Mouse (Mus musculus) ovary, postnatal 14 days (tissue): ENCODE data around the gene Rabgef1.
A peak's percentile ranks its signal among the peaks of the same experiment; 100 is the strongest.

ENCODE experiments used
- DNase-seq: peaks from one replicate; pipeline ENCODE4 v3.0.0; 2022; ENCODE audit warnings: low spot score

Rabgef1 gene

DNA sequence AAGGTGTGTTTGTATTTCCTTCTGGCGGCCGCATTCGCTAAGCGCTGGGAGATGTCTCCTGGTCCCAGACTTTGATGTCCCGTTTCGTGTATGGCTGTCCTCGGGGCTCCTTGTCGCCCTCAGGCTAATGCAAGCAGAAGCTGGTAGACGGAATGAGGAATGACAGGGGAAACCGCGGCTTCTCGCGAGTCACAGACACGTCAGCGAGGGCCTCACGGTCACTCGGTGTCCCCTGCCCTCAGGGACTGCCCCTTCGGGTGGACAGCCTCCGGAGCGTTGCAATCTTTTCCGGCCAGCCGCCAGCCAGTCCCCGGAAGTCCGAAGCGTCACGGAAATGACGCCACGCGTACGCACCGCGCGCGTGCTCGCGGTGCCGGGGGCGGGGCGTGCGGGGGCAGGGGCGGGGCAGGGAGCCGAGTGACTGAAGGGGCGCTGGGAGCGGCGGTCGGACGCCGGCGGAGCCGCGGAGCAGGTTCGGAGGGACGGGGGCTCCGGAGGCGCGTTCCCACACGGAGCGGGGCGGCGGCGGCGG is at the start of gene Rabgef1:
Rabgef1 (plus strand) TSS at position 376 of the 532 bp plus-strand sequence.
- peak; percentile 89 for DNase-seq

DNA sequence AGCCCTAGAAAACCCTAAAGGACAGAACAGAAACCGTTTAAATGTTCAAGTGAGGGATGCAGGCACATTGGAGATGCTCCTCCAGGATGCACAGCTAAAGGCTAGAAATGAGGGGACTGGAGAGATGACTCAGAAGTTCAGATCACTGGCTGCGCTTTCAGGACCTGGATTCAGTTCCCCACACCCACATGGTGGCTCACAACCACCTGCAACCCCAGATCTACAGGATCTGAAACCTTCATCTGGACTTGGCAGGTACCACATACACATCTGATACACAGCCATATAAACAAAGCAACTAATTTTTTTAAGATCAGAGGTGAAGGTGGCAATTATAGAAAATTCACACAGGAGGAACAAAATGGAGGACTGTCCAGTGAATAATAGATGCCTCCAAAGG is 49.2 kb upstream of the Rabgef1 start:
- DNase-seq, result no peak

DNA sequence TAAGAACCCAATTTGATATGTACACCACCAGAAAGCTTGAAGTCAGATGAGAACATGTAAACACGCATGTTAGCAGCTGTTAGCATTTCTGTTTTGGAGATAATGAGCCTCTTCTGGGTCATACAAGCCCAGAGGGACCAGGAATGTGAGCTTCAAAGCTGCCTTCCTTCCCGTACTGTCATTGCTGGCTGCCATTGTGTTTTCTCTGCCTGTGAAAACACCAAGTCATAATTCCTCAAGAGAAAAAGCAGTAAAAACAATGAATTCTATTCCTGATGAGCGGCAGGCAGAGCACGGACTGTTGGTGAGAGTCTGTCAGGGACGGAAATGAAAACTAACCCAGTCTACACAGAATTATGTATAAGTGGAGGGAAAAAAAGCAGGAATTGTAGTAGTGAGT is 47.3 kb upstream of the Rabgef1 start:
- no peak for DNase-seq

DNA sequence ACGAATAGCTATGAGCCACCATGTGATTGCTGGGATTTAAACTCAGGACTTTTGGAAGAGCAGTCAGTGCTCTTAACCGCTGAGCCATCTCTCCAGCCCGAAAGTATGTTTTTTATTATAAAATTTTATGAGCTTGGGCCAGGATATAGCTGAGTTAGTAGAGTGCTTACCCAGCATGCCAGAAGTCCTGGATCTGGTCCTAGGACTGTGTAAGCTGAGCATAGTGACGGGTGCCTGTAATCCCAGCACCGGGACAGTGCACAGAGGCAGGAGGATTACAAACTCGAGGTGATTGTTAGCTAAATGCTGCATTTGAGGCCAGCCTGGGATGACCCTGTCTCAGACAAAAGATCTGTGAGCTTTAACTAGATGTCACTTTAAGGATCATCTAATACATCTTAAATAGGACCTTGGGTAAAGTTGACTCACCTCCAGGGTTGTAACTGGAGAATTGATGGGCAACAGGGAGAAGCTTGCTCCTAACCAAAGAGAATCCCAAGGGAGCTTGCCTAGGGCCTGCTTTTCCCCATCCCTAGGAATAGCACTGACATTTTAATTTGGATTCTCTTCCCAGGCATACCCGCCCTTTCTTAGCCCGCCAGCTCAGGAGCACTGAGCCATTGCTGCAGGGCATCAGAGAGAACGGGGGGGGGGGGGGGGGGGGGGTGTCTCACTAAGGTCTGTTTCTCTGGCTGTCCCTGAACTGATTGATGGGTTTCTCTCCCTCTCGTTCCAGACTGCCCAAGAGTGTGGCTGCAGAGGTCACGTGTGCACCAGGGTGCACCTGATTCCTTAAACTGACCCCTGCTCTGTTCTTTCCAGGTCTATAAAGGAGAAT is 42.7 kb upstream of the Rabgef1 start:
- DNase-seq, result no peak

DNA sequence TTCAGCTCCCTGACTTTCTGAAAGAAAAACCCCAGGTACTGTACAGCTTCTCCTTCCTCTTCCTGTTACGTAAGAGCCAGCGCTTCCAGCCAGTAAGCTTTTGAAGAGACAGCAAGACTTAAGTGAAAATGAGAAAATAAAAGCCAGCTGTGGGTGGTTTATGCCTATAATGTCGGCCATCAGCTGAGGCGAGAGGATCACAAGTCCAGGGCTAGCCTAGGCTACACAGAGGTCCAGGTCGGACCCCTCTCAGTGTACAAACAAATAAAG is 42.1 kb upstream of the Rabgef1 start:
- no peak for DNase-seq

DNA sequence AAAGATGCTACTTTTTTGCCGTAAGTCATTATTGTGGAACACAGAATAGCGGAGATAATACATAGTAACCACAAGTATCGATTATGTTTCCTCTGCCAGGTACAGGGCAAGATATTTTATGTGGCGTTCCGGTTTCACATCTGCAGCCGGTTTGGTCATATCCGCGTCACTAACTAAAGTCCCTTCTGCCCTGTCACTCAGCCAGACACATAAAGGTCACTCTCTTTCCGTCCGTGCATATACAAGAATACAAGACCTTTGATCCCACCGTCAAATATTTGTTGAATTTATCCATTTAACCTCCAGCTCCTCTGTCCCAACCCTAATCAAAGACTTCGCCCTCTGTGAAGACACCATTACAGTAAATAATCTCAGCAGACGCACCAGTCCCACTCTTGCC is 35.0 kb upstream of the Rabgef1 start:
- no peak for DNase-seq

DNA sequence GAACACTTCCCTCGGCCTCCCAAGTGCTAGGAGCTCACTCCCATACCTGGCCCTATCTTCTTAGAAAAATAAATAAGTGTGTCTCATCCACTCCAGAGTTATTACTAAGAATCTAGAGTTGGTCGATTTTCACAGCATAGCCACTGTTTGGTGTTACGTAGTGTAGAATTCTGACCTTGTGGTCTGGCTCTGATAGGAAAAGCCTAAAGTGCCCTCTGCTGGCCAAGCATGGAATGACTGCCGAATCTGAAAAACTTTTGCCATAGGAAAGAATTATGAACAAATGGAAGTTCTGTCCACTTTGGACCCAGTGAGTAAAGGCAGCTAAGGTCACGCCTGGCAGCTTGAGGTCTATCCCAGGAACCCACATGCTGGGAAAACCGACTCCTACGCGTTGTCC is 32.2 kb upstream of the Rabgef1 start:
- peak; percentile 83 for DNase-seq

DNA sequence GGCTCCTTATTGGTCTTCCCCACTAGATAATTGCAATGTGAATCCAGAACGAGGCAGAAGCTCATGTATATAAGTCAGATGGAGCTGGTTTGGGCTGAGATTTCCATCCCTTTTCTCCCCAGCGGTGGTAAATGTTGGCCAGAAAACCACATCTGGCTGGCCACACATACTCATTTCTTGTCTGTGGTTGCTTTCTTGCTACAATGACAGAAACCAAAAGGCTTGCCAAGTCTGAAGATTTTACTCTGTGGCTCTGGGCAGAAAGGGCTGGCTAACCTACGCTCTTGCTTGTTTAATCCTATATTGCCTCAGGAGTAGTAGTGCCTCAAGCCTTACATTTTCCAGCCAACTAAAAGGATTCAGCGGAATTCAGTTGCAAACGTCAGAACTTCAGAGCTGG is 30.5 kb upstream of the Rabgef1 start:
- DNase-seq, result no peak

DNA sequence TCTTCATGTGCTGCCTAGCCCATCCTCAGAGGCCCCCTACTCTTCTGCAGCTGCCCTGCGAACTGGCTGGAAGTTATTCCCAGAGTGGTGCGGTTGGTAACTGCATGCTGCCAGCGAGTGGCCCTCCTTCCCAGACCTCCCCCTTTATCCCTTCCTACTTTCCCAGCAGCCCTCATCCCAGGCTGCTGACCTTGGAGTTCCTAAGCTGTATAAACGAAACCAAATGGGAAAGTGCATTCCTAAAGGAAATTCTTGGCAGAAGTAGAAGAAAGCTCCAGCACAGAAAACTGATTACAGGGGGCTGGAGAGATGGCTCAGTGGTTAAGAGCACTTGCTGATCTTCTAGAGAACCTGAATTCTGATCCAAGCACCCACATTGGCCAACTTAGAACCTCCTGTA is 29.6 kb upstream of the Rabgef1 start:
- DNase-seq, result no peak

DNA sequence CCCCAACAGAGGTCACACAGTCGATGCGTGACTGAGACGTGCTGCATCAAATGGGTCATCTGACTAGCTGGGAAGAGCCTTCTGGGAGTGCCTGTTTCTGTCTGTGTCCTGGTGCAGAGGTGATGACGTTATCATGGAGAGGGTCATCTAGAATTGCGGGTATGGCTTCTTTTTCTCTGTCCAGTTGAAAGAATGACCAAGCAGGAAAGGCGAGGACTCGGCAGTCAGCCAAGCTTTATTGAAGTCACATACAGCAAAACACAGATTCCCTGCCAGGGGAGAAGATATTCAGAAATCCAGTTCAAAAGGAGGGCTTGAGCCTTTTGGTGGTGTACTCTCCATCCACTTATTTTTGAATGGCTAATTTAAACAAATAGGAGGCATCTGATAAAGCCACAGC is 28.5 kb upstream of the Rabgef1 start:
- no peak for DNase-seq

DNA sequence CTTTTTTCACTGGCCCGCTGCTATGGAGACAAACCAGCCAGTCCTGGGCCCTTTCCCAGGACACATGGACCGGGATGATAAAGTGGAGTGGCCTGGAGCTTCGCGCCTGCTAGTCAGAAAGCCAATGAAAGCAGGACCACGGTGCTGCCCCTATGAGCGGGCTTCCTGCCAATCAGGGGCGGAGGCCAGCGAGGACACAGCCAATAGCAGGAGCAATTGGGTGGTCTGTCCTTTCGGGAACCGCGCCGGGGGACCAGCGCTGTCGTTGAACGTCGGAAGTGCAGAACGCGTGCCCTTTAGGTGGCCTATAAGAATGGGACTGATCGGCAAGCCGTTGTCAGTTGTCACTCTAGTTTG is 27.6 kb upstream of the Rabgef1 start:
- peak; percentile 59 for DNase-seq

DNA sequence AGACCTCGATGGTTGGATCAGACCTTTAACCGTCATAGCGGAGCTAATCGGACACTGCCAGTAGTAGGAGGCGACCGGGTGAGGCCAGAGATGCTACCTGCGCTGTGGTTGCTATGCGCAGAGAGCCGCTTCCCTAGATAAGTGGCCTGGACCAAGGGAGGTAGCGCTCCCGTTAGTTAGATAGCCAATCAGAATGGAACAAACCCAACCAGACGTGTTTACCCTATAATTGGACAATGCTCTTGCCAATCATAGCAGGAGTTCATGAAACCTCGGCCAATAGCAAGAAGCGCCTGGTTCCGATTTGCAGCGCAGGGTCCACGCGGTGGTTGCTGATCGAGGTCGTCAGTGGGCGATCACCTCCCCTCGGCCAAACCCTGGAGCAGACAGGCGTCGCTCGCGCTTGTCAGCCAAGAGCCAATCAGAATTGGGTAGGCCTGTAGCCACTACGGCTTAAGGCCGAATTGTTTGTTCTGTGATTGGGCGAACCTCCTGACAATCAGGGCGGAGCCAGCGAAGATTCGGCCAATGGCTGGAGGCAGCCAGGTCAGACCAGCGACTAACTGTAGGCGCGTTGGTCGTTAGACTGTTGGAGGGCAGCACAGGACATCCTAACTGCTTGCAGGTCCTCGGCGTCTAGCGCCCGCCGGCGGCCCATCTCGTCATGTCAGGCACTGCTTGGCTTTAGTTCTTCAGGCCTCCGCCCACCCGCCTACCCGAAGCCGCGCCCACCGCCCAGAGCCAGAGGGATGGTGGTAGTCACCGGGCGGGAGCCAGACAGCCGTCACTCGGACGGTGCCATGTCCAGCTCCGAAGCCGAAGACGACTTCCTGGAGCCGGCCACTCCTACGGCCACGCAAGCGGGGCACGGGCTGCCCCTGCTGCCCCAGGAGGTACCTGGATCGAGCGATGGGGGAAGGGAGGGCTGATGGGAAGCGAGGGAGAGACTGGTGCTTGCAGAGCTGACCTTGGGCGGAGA is 27.0 kb upstream of the Rabgef1 start, which contains the start of gene Kctd7:
Kctd7 (plus strand) TSS at position 528 of the 979 bp plus-strand sequence.
- peak; percentile 89 for DNase-seq

DNA sequence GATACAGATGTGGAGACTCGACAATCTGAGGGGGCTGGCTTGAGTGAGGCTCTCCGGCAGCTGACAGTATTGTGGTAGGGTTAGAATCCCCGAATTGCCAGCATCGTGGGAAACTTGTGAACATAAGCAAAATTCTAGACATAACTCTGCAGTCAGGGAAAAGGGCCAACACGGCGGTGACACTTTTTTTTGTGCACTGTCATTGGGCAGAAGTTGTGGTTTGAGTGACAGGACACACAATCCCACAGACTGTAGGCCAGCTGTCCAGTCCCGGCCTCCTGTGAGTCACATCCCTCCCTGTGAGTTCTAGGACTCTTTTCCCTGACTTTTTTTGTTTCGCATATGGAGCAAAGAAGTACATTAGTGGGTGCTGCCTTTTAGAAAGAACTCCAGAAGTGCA is 25.6 kb upstream of the Rabgef1 start:
- no peak for DNase-seq

DNA sequence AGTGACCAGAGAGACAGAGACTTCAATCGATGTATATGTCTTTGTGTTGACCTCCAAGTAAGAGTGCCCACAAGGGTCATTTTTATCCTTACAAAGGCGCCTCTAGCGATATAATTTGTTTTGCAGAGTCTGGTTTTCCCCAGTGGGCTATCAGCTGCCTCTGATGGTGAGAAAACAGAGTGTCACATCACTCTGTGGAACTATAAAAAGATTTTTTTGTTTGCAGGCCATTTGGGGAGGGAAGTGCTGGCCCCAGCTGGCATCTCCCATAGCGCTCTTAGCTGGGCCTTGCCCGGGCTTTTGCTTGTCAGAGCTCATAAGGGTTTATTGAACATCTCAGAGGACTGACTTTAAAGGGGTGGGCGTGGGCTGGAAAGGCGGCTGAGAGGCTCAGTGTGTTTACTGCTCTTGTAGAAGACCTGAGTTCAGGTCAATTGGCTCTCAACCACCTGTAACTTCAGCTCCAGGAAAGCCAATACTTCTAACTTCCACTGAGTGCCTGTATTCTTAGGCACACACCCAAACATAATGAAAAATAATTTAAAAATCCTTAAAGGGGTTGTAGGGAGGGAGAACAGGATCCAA is 21.8 kb upstream of the Rabgef1 start:
- DNase-seq, result no peak

DNA sequence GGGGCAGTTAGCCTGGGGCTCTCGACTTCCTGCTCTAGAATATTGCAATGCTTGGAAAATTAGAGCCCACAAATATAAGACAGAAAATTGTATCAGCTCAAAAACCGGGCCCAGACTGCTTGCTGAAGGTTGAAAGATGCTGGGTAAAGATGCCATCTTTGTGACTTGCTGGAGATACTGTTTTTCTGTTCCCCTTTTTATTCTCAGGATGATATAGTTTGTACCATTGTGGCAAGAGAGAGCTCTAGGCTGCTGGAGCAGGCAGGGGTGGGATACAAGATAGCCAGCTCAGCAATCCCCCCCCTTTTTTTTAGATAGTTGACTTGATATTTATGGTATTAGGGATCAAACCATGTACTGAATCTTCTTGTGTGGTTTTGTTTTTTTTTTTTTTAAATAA is 17.3 kb upstream of the Rabgef1 start:
- DNase-seq, result no peak

DNA sequence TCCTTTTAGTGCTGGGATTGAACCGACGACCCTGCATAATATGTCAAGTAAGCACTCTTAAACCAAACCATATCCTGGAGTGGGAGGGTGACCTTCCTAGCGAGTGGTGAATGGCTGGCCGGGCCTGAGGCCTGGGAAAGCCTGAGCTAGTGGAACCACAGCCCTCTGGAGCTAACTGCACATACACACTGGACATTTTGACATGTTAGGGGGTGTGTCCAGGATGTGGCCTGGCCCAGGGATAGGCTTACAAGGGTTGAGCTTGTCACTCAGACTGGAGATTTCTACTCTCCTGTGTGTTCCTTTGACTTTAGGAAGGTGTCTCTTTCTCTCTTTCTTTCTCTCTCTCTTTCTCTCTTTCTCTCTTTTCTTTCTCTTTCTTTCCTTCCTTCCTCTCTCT is 13.1 kb upstream of the Rabgef1 start:
- DNase-seq, result no peak

DNA sequence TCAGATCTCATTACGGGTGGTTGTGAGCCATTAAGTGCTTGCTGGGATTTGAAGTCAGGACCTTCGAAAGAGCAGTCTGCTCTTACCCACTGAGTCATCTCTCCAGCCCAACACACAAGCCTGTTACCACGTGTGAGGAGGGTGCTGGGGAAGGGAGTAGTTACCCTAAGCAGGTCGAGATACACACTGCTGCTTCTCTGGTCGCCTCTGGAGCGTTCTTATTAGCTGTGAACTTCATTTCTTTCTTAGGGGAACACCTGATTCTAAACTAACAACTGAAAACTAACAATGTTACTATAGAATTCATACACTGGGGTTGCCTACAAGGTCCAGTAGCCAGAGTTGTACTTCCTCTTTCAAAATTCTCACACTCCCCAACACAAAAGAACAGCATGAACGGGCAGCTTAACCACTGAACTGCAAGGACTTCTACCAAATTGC is 11.8 kb upstream of the Rabgef1 start:
- no peak for DNase-seq

DNA sequence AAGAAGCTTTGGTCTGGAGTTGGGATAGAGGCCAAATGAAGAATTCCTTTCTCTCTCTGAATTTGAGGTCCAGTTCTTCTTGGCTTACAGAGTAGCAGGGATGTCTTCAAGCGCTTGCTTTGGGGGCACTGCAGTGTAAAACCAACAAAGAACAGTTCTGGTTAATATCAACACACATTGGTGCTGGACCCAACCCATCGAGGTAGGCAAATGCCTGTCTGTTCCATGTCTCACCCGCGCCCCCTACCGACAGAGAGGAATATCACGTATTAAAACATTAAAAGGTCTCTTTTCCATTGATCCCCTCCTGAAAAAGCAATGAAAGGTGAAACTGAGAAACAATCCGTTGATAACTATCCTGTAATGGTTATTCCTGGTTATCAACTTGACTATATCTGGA is 7.9 kb upstream of the Rabgef1 start:
- peak; percentile 68 for DNase-seq

DNA sequence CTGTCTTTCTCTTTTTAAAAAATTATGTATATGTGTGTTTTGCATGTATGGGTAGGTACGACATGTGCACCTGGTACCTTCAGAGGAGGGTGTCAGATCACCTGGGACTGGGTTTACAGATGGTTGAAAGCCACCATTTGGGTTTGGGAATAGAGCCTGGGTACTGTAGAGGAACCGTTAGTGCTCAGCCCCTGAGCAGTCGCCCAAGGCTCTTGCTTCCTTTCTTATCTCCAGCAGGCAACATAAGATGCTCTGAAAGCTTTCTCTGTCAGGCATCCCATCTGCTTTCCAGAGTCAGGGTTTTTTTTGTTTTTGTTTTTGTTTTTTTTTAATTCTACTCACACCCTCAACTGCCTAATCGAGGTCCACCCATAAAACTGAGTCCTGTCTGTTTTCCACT is 6.4 kb upstream of the Rabgef1 start:
- DNase-seq, result no peak

DNA sequence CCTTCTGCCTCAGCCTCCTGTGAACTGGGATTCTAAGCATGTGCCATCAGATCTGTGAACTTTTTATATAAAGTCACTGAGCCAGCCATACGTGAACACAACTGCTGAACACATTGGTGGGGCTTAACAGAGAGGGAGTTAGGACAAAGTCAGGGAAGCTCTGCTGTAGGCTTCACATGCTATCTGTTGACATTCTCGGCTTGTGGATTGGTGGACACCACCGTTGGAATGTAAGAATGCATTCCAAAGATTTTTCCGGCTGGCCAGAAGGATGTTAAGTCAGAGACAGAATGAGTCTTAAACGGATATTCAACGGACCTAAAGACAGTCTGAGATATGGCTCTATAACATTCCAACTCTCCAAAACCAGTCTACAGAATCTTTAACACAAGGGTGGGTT is 2.5 kb upstream of the Rabgef1 start:
- no peak for DNase-seq

DNA sequence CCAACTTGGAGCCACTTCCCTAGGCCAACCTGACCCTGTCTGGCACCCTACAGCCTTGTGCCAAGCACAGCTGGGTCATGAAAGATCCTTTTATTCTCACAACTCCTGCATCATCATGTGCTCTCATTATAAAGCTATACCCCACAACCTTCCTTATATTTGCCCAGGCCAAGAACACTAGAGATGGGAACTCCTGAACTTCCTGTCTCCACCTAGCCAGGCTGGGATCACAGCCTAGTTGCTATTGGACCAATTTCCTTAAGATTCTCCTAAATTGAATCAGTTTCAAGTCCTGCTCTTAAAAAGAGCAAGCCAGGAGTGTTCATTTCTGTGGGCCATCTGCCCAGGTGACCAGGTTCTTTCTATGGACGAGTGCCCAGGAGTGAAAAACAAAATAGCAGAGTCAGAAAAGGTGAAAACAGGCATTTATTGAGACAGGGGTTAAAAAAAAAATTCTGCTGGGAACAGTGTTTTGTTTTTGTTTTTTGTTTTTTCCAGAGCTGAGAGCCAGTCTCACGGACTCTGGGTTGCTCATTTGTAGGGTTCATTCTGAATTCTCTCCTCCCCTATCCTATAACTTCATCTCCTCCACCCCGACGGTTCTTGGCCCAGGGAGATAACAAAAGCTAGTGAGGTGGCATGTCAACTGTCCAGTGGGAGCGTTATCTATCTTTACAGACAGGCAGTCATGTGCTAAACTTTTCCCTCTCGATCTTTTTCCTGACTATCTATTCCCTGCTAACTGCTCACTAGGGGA is 754 bp upstream of the Rabgef1 start:
- DNase-seq, result no peak
